Mouse (Mus musculus) MEL (cell line): ENCODE measurements around the gene Calm3. TPM values are rescaled to one million over a fixed set of nuclear protein-coding genes. Genes with fewer than 3 reads are reported as not detected.
A peak's percentile ranks its signal among the peaks of the same experiment; 100 is the strongest.

ENCODE experiments used
- DNase-seq: peaks from one replicate; pipeline ENCODE4 v3.0.0; 2011; ENCODE audit warnings: low read depth, low spot score
- H3K27ac ChIP-seq: 2 replicates; pipeline ENCODE4 v1.5.1; 2012; ENCODE audit warnings: low read depth, mild to moderate bottlenecking, control low read depth, low read length, moderate library complexity; ENCODE audit not compliant: control insufficient read depth
- H3K27me3 ChIP-seq, 2 experiments: fragments of 150-350 bp in 1 of 2; sonication (generic) in 1 of 2; 2 replicates each; pipeline ENCODE4 v1.6.1; 2012; ENCODE audit warnings: low read length in 2 of 2, mild to moderate bottlenecking in 2 of 2, improper control_type of control experiment in 1 of 2, moderate library complexity in 1 of 2; ENCODE audit not compliant: insufficient read depth in 2 of 2, control insufficient read depth in 1 of 2
- H3K36me3 ChIP-seq, 2 experiments: 2 replicates each; pipeline ENCODE4 v1.6.1; 2012 to 2014; ENCODE audit warnings: low read length in 2 of 2, improper control_type of control experiment in 1 of 2, inconsistent platforms in 1 of 2, mild to moderate bottlenecking in 1 of 2; ENCODE audit not compliant: insufficient read depth in 2 of 2, control insufficient read depth in 1 of 2
- H3K4me1 ChIP-seq, 2 experiments: fragments of 150-350 bp in 1 of 2; sonication (generic) in 1 of 2; 2 replicates each; pipeline ENCODE4 v1.6.1; 2012; ENCODE audit warnings: low read length in 2 of 2, improper control_type of control experiment in 1 of 2, mild to moderate bottlenecking in 1 of 2; ENCODE audit not compliant: insufficient read depth in 2 of 2, control insufficient read depth in 1 of 2
- H3K4me3 ChIP-seq, 2 experiments: fragments of 150-350 bp in 1 of 2; sonication (generic) in 1 of 2; 2 replicates each; pipeline ENCODE4 v1.5.1; 2012; ENCODE audit warnings: low read depth in 2 of 2, low read length in 2 of 2, mild to moderate bottlenecking in 2 of 2, moderate library complexity in 2 of 2, control low read depth in 1 of 2, improper control_type of control experiment in 1 of 2; ENCODE audit not compliant: control insufficient read depth in 1 of 2, insufficient read depth in 1 of 2
- H3K79me2 ChIP-seq: 2 replicates; pipeline ENCODE4 v1.6.1; 2012; ENCODE audit warnings: mild to moderate bottlenecking, low read length, moderate library complexity; ENCODE audit not compliant: control insufficient read depth, poor library complexity, insufficient read depth
- H3K9ac ChIP-seq: 2 replicates; pipeline ENCODE4 v1.6.1; 2012; ENCODE audit warnings: low read depth, mild to moderate bottlenecking, control low read depth, low read length, moderate library complexity; ENCODE audit not compliant: control insufficient read depth, poor library complexity, severe bottlenecking
- H3K9me3 ChIP-seq: fragments of 150-350 bp; sonication (generic); replicated peaks from 2 replicates; pipeline ENCODE4 v1.6.1; 2012; ENCODE audit warnings: mild to moderate bottlenecking, low read length, improper control_type of control experiment, moderate library complexity; ENCODE audit not compliant: insufficient read depth
- BHLHE40 ChIP-seq: IDR thresholded peaks from 2 replicates; pipeline ENCODE4 v1.6.1; 2012; ENCODE audit warnings: low read depth, mild to moderate bottlenecking, inconsistent platforms, low read length, improper control_type of control experiment, borderline replicate concordance
- CHD1 ChIP-seq: IDR thresholded peaks from 2 replicates; pipeline ENCODE4 v1.6.1; 2012; ENCODE audit warnings: low read depth, mild to moderate bottlenecking, inconsistent platforms, low read length, improper control_type of control experiment
- CHD2 ChIP-seq: IDR thresholded peaks from 2 replicates; pipeline ENCODE4 v1.6.1; 2011; ENCODE audit warnings: low read length, improper control_type of control experiment
- CTCF ChIP-seq, 3 experiments: IDR thresholded peaks in 2 of 3; conservative IDR thresholded peaks in 1 of 3; 2 replicates each; pipeline ENCODE4 v1.5.1; 2011 to 2012; ENCODE audit warnings: low read length in 3 of 3, low read depth in 2 of 3, mild to moderate bottlenecking in 2 of 3, improper control_type of control experiment in 1 of 3, inconsistent platforms in 1 of 3, mixed read lengths in 1 of 3, moderate library complexity in 1 of 3; ENCODE audit not compliant: control insufficient read depth in 1 of 3, insufficient read depth in 1 of 3, poor library complexity in 1 of 3, severe bottlenecking in 1 of 3
- E2F4 ChIP-seq: IDR thresholded peaks from 2 replicates; pipeline ENCODE4 v1.6.1; 2011; ENCODE audit warnings: low read depth, low read length, improper control_type of control experiment, borderline replicate concordance
- ELF1 ChIP-seq: IDR thresholded peaks from 2 replicates; pipeline ENCODE4 v1.6.1; 2014; ENCODE audit warnings: low read depth, mild to moderate bottlenecking, inconsistent platforms, low read length, improper control_type of control experiment, moderate library complexity
- EP300 ChIP-seq, 2 experiments: IDR thresholded peaks; 2 replicates each; pipeline ENCODE4 v1.6.1; 2011; ENCODE audit warnings: improper control_type of control experiment in 2 of 2, low read length in 2 of 2, low read depth in 1 of 2, mild to moderate bottlenecking in 1 of 2
- ETS1 ChIP-seq: IDR thresholded peaks from 2 replicates; pipeline ENCODE4 v1.6.1; 2012; ENCODE audit warnings: low read depth, mild to moderate bottlenecking, inconsistent platforms, low read length, improper control_type of control experiment, moderate library complexity
- GABPA ChIP-seq: IDR thresholded peaks from 2 replicates; pipeline ENCODE4 v1.6.1; 2012; ENCODE audit warnings: low read depth, mild to moderate bottlenecking, inconsistent platforms, low read length, improper control_type of control experiment, moderate library complexity
- HCFC1 ChIP-seq: IDR thresholded peaks from 2 replicates; pipeline ENCODE4 v1.6.1; 2012; ENCODE audit warnings: low read depth, mild to moderate bottlenecking, inconsistent platforms, low read length, improper control_type of control experiment, moderate library complexity
- JUND ChIP-seq: IDR thresholded peaks from 2 replicates; pipeline ENCODE4 v1.6.1; 2011; ENCODE audit warnings: low read depth, mild to moderate bottlenecking, improper control_type of control experiment, low read length
- KAT2A ChIP-seq: conservative IDR thresholded peaks from 2 replicates; pipeline ENCODE4 v1.6.1; 2012; ENCODE audit warnings: low read depth, low read length, improper control_type of control experiment, inconsistent platforms
- MAX ChIP-seq: IDR thresholded peaks from 2 replicates; pipeline ENCODE4 v1.6.1; 2011; ENCODE audit warnings: low read length, improper control_type of control experiment
- MAZ ChIP-seq: IDR thresholded peaks from 2 replicates; pipeline ENCODE4 v1.6.1; 2012; ENCODE audit warnings: low read depth, mild to moderate bottlenecking, inconsistent platforms, low read length, improper control_type of control experiment
- MXI1 ChIP-seq: IDR thresholded peaks from 2 replicates; pipeline ENCODE4 v1.6.1; 2011; ENCODE audit warnings: mild to moderate bottlenecking, low read depth, low read length, improper control_type of control experiment
- MYB ChIP-seq: IDR thresholded peaks from 2 replicates; pipeline ENCODE4 v1.6.1; 2011; ENCODE audit warnings: mild to moderate bottlenecking, low read depth, low read length, improper control_type of control experiment
- MYC ChIP-seq: IDR thresholded peaks from 2 replicates; pipeline ENCODE4 v1.6.1; 2011; ENCODE audit warnings: low read depth, mild to moderate bottlenecking, low read length, improper control_type of control experiment, moderate library complexity
- NELFE ChIP-seq: IDR thresholded peaks from 2 replicates; pipeline ENCODE4 v1.6.1; 2011; ENCODE audit warnings: low read depth, low read length, improper control_type of control experiment
- NRF1 ChIP-seq: IDR thresholded peaks from 2 replicates; pipeline ENCODE4 v1.6.1; 2014; ENCODE audit warnings: low read depth, mild to moderate bottlenecking, inconsistent platforms, low read length, improper control_type of control experiment, moderate library complexity; ENCODE audit not compliant: poor library complexity, insufficient read depth, severe bottlenecking
- POLR2A ChIP-seq, 2 experiments: IDR thresholded peaks; 2 replicates each; pipeline ENCODE4 v1.6.1; 2011 to 2012; ENCODE audit warnings: low read length in 2 of 2, mild to moderate bottlenecking in 2 of 2, control low read depth in 1 of 2, improper control_type of control experiment in 1 of 2, low read depth in 1 of 2, moderate library complexity in 1 of 2; ENCODE audit not compliant: control insufficient read depth in 1 of 2, insufficient read depth in 1 of 2, poor library complexity in 1 of 2
- POLR2AphosphoS2 ChIP-seq: IDR thresholded peaks from 2 replicates; pipeline ENCODE4 v1.6.1; 2011; ENCODE audit warnings: low read length, improper control_type of control experiment
- POLR2AphosphoS5 ChIP-seq: IDR thresholded peaks from 2 replicates; pipeline ENCODE4 v1.6.1; 2012; ENCODE audit warnings: low read depth, borderline replicate concordance, mild to moderate bottlenecking, inconsistent platforms, low read length, moderate library complexity, mixed read lengths
- RAD21 ChIP-seq: IDR thresholded peaks from 2 replicates; pipeline ENCODE4 v1.6.1; 2011; ENCODE audit warnings: mild to moderate bottlenecking, low read depth, low read length, improper control_type of control experiment
- RCOR1 ChIP-seq: IDR thresholded peaks from 2 replicates; pipeline ENCODE4 v1.6.1; 2012; ENCODE audit warnings: low read depth, mild to moderate bottlenecking, inconsistent platforms, low read length, improper control_type of control experiment
- SIN3A ChIP-seq: IDR thresholded peaks from 2 replicates; pipeline ENCODE4 v1.6.1; 2012; ENCODE audit warnings: low read length, improper control_type of control experiment, inconsistent platforms
- SMC3 ChIP-seq: IDR thresholded peaks from 2 replicates; pipeline ENCODE4 v1.6.1; 2011; ENCODE audit warnings: low read depth, low read length, improper control_type of control experiment
- TAL1 ChIP-seq: IDR thresholded peaks from 2 replicates; pipeline ENCODE4 v1.6.1; 2012; ENCODE audit warnings: mild to moderate bottlenecking, inconsistent platforms, low read length, moderate library complexity, mixed read lengths
- TBP ChIP-seq: IDR thresholded peaks from 2 replicates; pipeline ENCODE4 v1.8.0; 2011; ENCODE audit warnings: low read depth, low read length, improper control_type of control experiment
- TCF12 ChIP-seq: IDR thresholded peaks from 2 replicates; pipeline ENCODE4 v1.6.1; 2014; ENCODE audit warnings: low read depth, mild to moderate bottlenecking, inconsistent platforms, low read length, improper control_type of control experiment, moderate library complexity
- UBTF ChIP-seq: IDR thresholded peaks from 2 replicates; pipeline ENCODE4 v1.6.1; 2012; ENCODE audit warnings: low read depth, mild to moderate bottlenecking, inconsistent platforms, low read length, improper control_type of control experiment, moderate library complexity, borderline replicate concordance; ENCODE audit not compliant: insufficient read depth
- USF1 ChIP-seq: IDR thresholded peaks from 2 replicates; pipeline ENCODE4 v1.6.1; 2014; ENCODE audit warnings: low read depth, mild to moderate bottlenecking, inconsistent platforms, low read length, improper control_type of control experiment, moderate library complexity
- USF2 ChIP-seq, 2 experiments: IDR thresholded peaks; 2 replicates each; pipeline ENCODE4 v1.6.1; 2011 to 2012; ENCODE audit warnings: improper control_type of control experiment in 2 of 2, low read length in 2 of 2, borderline replicate concordance in 1 of 2, inconsistent platforms in 1 of 2, low read depth in 1 of 2, mild to moderate bottlenecking in 1 of 2; ENCODE audit not compliant: insufficient read depth in 1 of 2
- ZC3H11A ChIP-seq: IDR thresholded peaks from 2 replicates; pipeline ENCODE4 v1.6.1; 2012; ENCODE audit warnings: low read depth, mild to moderate bottlenecking, inconsistent platforms, low read length, improper control_type of control experiment
- ZKSCAN1 ChIP-seq: IDR thresholded peaks from 2 replicates; pipeline ENCODE4 v1.6.1; 2012; ENCODE audit warnings: low read depth, mild to moderate bottlenecking, inconsistent platforms, low read length, improper control_type of control experiment, moderate library complexity
- ZMIZ1 ChIP-seq: IDR thresholded peaks from 2 replicates; pipeline ENCODE4 v1.6.1; 2012; ENCODE audit warnings: low read depth, mild to moderate bottlenecking, inconsistent platforms, low read length, improper control_type of control experiment, moderate library complexity
- ZNF384 ChIP-seq: IDR thresholded peaks from 2 replicates; pipeline ENCODE4 v1.6.1; 2012; ENCODE audit warnings: low read depth, mild to moderate bottlenecking, inconsistent platforms, low read length, improper control_type of control experiment
- polyA plus RNA-seq, 2 experiments: library from polyadenylated mRNA; stranded (reverse) in 1 of 2; unstranded in 1 of 2; fragments of >175 nt in 1 of 2; fragments of >200 nt in 1 of 2; gene quantifications; 2 replicates each; pipeline versions ENCODE4 v1.2.1 to v1.2.4; 2012; ENCODE audit warnings: low replicate concordance in 2 of 2, low read depth in 1 of 2; ENCODE audit not compliant: insufficient read length in 2 of 2, insufficient read depth in 1 of 2, missing spikeins in 1 of 2
- total RNA-seq: library from RNA; depleted of rRNA; stranded (reverse); fragments of 300-350 nt; gene quantifications from 2 replicates; pipeline ENCODE4 v1.2.3, GENCODE M21; 2012

Calm3 gene
- total and polyA plus RNA-seq, 3 experiments = 482 to 1,030 (median 515) TPM

GRCm38 (mm10) chr7:16913806-16914452 lies 10.0 kb downstream of the Calm3 start:
- TF ChIP-seq POLR2A (IDR thresholded peaks at IDR 0.05; ENCODE audit: control insufficient read depth in 1 of 2, insufficient read depth in 1 of 2, low read depth in 1 of 2, low read length in 2 of 2, poor library complexity in 1 of 2) (no peak), MYC (0 out of 2 replicates have a peak, but pooled peaks have one; percentile 32), MYB (no peak), RCOR1 (no peak), CHD2 (peak; percentile 21; the same call in 1 of the 2 replicates), E2F4 (no peak), TBP (no peak), POLR2AphosphoS2 (no peak; the same call in 1 of the 2 replicates), EP300 (IDR thresholded peaks at IDR 0.05; ENCODE audit: low read depth in 1 of 2, low read length in 2 of 2) (no peak), RAD21 (peak; percentile 88), NRF1 (no peak), ELF1 (no peak), BHLHE40 (no peak), ETS1 (no peak), ZMIZ1 (no peak), GABPA (no peak), MXI1 (no peak; the same call in 1 of the 2 replicates), CTCF (IDR thresholded peaks at IDR 0.05 in 2 of 3, conservative IDR thresholded peaks at IDR 0.05 in 1 of 3; ENCODE audit: control insufficient read depth in 1 of 3, insufficient read depth in 1 of 3, low read depth in 2 of 3, low read length in 3 of 3, poor library complexity in 1 of 3, severe bottlenecking in 1 of 3) (peak; percentile 84 to 95 (median 87)), UBTF (no peak), USF2 (IDR thresholded peaks at IDR 0.05; ENCODE audit: borderline replicate concordance in 1 of 2, insufficient read depth in 1 of 2, low read depth in 1 of 2, low read length in 2 of 2) (no peak), ZKSCAN1 (no peak), KAT2A (no peak), MAZ (no peak), JUND (no peak), ZC3H11A (peak; percentile 73), TCF12 (no peak), POLR2AphosphoS5 (no peak), NELFE (no peak), TAL1 (no peak), USF1 (no peak), SMC3 (peak; percentile 89), MAX (no peak), HCFC1 (no peak), CHD1 (no peak), ZNF384 (no peak), SIN3A (peak; percentile 62)
- H3K9ac ChIP-seq = peak overlapping the region; percentile 42
- peaks cover 6% of the 10 kb centered on the region; the same call in 1 of the 2 replicates for H3K79me2 ChIP-seq
- no peaks in the 10 kb centered on the region for H3K27me3 ChIP-seq
- peaks cover 0 to 16% of the 10 kb centered on the region in 2 experiments for H3K36me3 ChIP-seq
- peak; percentile 82 for DNase-seq
- no peak overlapping the region for H3K4me3 ChIP-seq
- H3K9me3 ChIP-seq = no peaks in the 10 kb centered on the region
- H3K27ac ChIP-seq = no peak overlapping the region
- peaks cover 2 to 22% of the 10 kb centered on the region in 2 experiments for H3K4me1 ChIP-seq
